Mouse (Mus musculus) Patski (cell line): ENCODE measurements around the gene Gm21974. TPM values are rescaled to one million over a fixed set of nuclear protein-coding genes. Genes with fewer than 3 reads are reported as not detected.
"Not testable (repeated sequence)": the region's sequence is repeated elsewhere in the genome, so short reads cannot be mapped to it uniquely, and the experiment has no call there.

Source experiments
- ATAC-seq: fragments of 100-300 bp; one replicate; pipeline ENCODE4 v1.8.0; 2021
- CTCF ChIA-PET: fragments of 350-600 bp; sonication (Branson Sonifier 250); formaldehyde crosslinking; loops from one replicate; lab custom pipeline; 2022; ENCODE audit warnings: inconsistent platforms; lab: Charles Lee
- POLR2A ChIA-PET: fragments of 350-600 bp; sonication (Branson Sonifier 250); formaldehyde crosslinking; loops from one replicate; lab custom pipeline; 2022; ENCODE audit warnings: antibody characterized with exemption, inconsistent platforms; lab: Charles Lee
- DNase-seq: peaks from one replicate; pipeline ENCODE4 v3.0.0-alpha.2; 2011; ENCODE audit warnings: low read depth, low spot score
- H3K27me3 ChIP-seq: fragments of 371-371 bp; one replicate; pipeline ENCODE4 v1.5.1; 2021
- CTCF ChIP-seq: fragments of 100-300 bp; IDR thresholded peaks from one replicate; pipeline ENCODE4 v1.5.1; 2021
- in situ Hi-C: fragments of 300-500 bp; cut with MboI; formaldehyde crosslinking; loops from 3 replicates; pipeline ENCODE4 v1.11.1; 2018; ENCODE audit warnings: low pct_unique_long_range_greater_than_20kb, mixed read lengths
- polyA plus RNA-seq: library from polyadenylated mRNA; unstranded; gene quantifications from one replicate; pipeline ENCODE4 v1.2.3, GENCODE M21; 2021

Gm21974 gene
- polyA plus RNA-seq, 1 experiment from 2014 or later, result not detected

- ATAC-seq (peak; percentile 84), DNase-seq (no peak)
- ChIA-PET CTCF (no interaction called here), POLR2A (interaction anchor here (0.5 to 0.9 kb wide), 4 partner anchors 9 to 28 kb away, joined by 3 to 5 read pairs (median 4); partner anchors contain the start of genes Zfp646 and Zfp668)
- TF ChIP-seq CTCF, result no peak
- H3K27me3 ChIP-seq, result no peaks in the 10 kb centered on the region
- in situ Hi-C loops, result no loop called here
Measured at GRCm38 (mm10) chr7:127903971-127904796, 8.9 kb upstream of the Gm21974 start, which contains the start of gene Bckdk. Gene Bckdk (plus strand): TSS chr7:127904082.

- no peak for DNase-seq
- ATAC-seq, result no peak
- in situ Hi-C loops, result no loop called here
- POLR2A ChIA-PET, result no interaction called here
- H3K27me3 ChIP-seq, result no peaks in the 10 kb centered on the region
- CTCF ChIA-PET, result no interaction called here
- no peak for TF ChIP-seq CTCF
Measured at GRCm38 (mm10) chr7:127901772-127902171, 6.5 kb upstream of the Gm21974 start.

- POLR2A ChIA-PET, result interaction anchor here (0.6 kb wide), 1 partner anchor 283 kb away, joined by 5 read pairs; no protein-coding TSS in a partner anchor
Measured at GRCm38 (mm10) chr7:127899997-127900396, 4.7 kb upstream of the Gm21974 start.

GRCm38 (mm10) chr7:127898179-127898956, 3.1 kb upstream of the Gm21974 start:
- no peak for ATAC-seq
- no peaks in the 10 kb centered on the region for H3K27me3 ChIP-seq
- no peak for TF ChIP-seq CTCF
- ChIA-PET CTCF (no interaction called here), POLR2A (no interaction called here)
- DNase-seq, result no peak
- in situ Hi-C loops, result no loop called here

More at GRCm38 (mm10) chr7:127899997-127900396, 4.7 kb upstream of the Gm21974 start:
- no peaks in the 10 kb centered on the region for H3K27me3 ChIP-seq
- TF ChIP-seq CTCF, result no peak
- CTCF ChIA-PET, result no interaction called here
- DNase-seq, result no peak
- in situ Hi-C loops, result no loop called here
- ATAC-seq, result no peak

GRCm38 (mm10) chr7:127897542-127897941, 2.3 kb upstream of the Gm21974 start:
- ChIA-PET CTCF (interaction anchor here (1.6 kb wide), 1 partner anchor 13 kb away, joined by 4 read pairs; no protein-coding TSS in a partner anchor), POLR2A (no interaction called here)
- ATAC-seq (no peak), DNase-seq (no peak)
- in situ Hi-C loops, result no loop called here
- TF ChIP-seq CTCF, result no peak
- H3K27me3 ChIP-seq, result no peaks in the 10 kb centered on the region

GRCm38 (mm10) chr7:127896384-127896783, 1.1 kb upstream of the Gm21974 start:
- in situ Hi-C loops, result no loop called here

GRCm38 (mm10) chr7:127895891-127896290, 637 bp upstream of the Gm21974 start:
- CTCF ChIA-PET, result interaction anchor here (0.7 to 2.2 kb wide), 8 partner anchors 8 to 95 kb away, joined by 3 to 6 read pairs (median 4); partner anchors contain the start of genes Hsd3b7 and Kat8
- H3K27me3 ChIP-seq, DNase-seq, POLR2A ChIA-PET, ATAC-seq, in situ Hi-C loops: not testable (repeated sequence)

More at GRCm38 (mm10) chr7:127896384-127896783, 1.1 kb upstream of the Gm21974 start:
- no peaks in the 10 kb centered on the region for H3K27me3 ChIP-seq
- DNase-seq (no peak), ATAC-seq (no peak)
- ChIA-PET POLR2A (no interaction called here), CTCF (interaction anchor here (1.6 to 2.2 kb wide), 2 partner anchors 15 to 25 kb away, joined by 4 to 6 read pairs; no protein-coding TSS in a partner anchor)
- peak; percentile 69 for TF ChIP-seq CTCF

- TF ChIP-seq CTCF, result no peak
- DNase-seq, result no peak
- H3K27me3 ChIP-seq, result no peaks in the 10 kb centered on the region
- CTCF ChIA-PET, result interaction anchor here (0.7 to 2.0 kb wide), 3 partner anchors 18 to 121 kb away, joined by 3 to 5 read pairs (median 3); partner anchors contain the start of genes Hsd3b7 and Kat8
- POLR2A ChIA-PET, result interaction anchor here (0.6 kb wide), 1 partner anchor 10 kb away, joined by 3 read pairs; no protein-coding TSS in a partner anchor
- in situ Hi-C loops, result no loop called here
- no peak for ATAC-seq
Measured at GRCm38 (mm10) chr7:127894480-127894879, 774 bp downstream of the Gm21974 start.

- DNase-seq (no peak), ATAC-seq (no peak)
- H3K27me3 ChIP-seq, result no peaks in the 10 kb centered on the region
- POLR2A ChIA-PET, result no interaction called here
- no peak for TF ChIP-seq CTCF
- in situ Hi-C loops, result no loop called here
- CTCF ChIA-PET, result no interaction called here
Measured at GRCm38 (mm10) chr7:127890798-127891197, 4.5 kb downstream of the Gm21974 start, which contains the start of gene Prss53. Gene Prss53 (minus strand): TSS chr7:127890970.

- no peaks in the 10 kb centered on the region for H3K27me3 ChIP-seq
- ChIA-PET POLR2A (no interaction called here), CTCF (interaction anchor here (0.8 kb wide), 1 partner anchor 23 kb away, joined by 3 read pairs; the partner anchor contains the start of gene Kat8)
- TF ChIP-seq CTCF, result no peak
- no peak for ATAC-seq
- in situ Hi-C loops, result no loop called here
- DNase-seq, result no peak
Measured at GRCm38 (mm10) chr7:127888821-127889220, 6.4 kb downstream of the Gm21974 start.
